Mouse (Mus musculus) cortical plate, adult 2 months (tissue): Measurements from ENCODE around the gene Gm13278.
A peak's percentile ranks its signal among the peaks of the same experiment; 100 is the strongest.

Experiments used
- CTCF ChIP-seq: fragments of 200-500 bp; IDR thresholded peaks from 2 replicates; pipeline ENCODE4 v1.5.1; 2011; ENCODE audit warnings: mild to moderate bottlenecking, control low read depth, low read length; ENCODE audit not compliant: insufficient read depth; ENCODE audit errors: extremely low read depth
- POLR2A ChIP-seq: fragments of 200-500 bp; IDR thresholded peaks from 2 replicates; pipeline ENCODE4 v1.6.1; 2011; ENCODE audit warnings: mild to moderate bottlenecking, low read length, control low read depth; ENCODE audit not compliant: insufficient read depth; ENCODE audit errors: extremely low read depth

DNA sequence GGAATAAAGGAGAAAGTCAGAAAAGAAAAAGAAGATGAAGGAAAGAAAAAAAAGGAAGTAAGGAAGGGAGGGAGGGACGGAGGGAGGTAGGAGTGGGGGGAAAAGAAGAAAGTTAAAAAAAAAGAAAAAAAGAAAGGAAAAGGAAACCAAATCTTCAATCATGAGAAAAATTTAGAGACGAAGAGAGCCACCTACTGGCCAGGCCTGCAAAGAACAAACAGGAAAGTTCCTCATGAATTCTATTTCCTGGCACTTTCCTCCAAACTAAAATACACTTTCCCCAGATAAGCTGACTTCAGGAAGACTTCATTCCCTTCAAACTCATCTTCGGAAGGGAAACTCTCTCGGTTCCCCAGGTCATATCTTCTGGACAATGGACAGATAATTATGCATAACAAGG lies 39.2 kb downstream of the Gm13278 start:
- TF ChIP-seq POLR2A, result no peak
- TF ChIP-seq CTCF, result peak; percentile 29; the same call in 1 of the 2 replicates
